ENCODE assay signal across 9 mouse cellular contexts in the genomic region with DNA sequence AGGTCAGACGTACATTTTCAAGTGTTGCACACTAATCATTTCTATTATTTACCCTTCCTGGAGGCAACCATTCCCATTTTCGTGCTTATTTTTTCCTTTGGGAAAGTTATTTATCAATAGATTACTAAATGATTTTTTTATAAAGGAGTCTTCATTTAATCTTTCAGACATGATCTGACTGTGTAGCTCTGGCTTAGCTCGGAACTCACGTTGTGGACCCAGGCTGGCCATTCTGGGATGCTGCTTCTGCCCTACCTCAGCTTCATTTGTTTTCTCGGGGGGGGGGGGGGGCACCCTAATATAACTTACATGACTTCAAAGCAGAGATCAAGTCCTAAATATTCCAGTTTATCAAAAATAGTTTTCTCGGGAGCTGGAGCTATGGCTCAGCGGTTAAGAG. TPM values are rescaled to one million over a fixed set of nuclear protein-coding genes. Genes with fewer than 3 reads are reported as not detected.
DNase-seq lines count a peak whose midpoint lies in the region; ATAC-seq and TF ChIP-seq lines count a peak whose summit lies in the region.
"Had no signal": no experiment of that assay in that cellular context is flagged by ENCODE, and none has a peak within 500 bp of the region (broad histone marks: within the 10 kb centered on the region; RNA-seq: fewer than 3 reads in every experiment).

No protein-coding gene starts in this region.

- H3K4me3 ChIP-seq in left cerebral cortex, adult 2 months = peak overlapping the region; percentile 98
- peak overlapping the region; percentile 95 for H3K4me3 ChIP-seq in embryonic facial prominence, embryonic 10.5 days
- peak overlapping the region; percentile 100 for H3K4me3 ChIP-seq in hindbrain, embryonic 15.5 days
- peak overlapping the region; percentile 97 for H3K4me3 ChIP-seq in midbrain, postnatal 0 days (ENCODE audit: low read depth, low read length)

- TF ChIP-seq CTCF in left cerebral cortex, adult 2 months (IDR thresholded peaks at IDR 0.05) = no peak
- TF ChIP-seq CTCF in midbrain, postnatal 0 days (IDR thresholded peaks at IDR 0.05) = no peak

- no peaks in the 10 kb centered on the region for H3K9me3 ChIP-seq in embryonic facial prominence, embryonic 10.5 days
- H3K9me3 ChIP-seq in hindbrain, embryonic 15.5 days = no peaks in the 10 kb centered on the region
- no peaks in the 10 kb centered on the region for H3K9me3 ChIP-seq in midbrain, postnatal 0 days (ENCODE audit: low read length)

- peak overlapping the region; percentile 81 for H3K27ac ChIP-seq in left cerebral cortex, adult 2 months
- peak overlapping the region; percentile 97 for H3K27ac ChIP-seq in embryonic facial prominence, embryonic 10.5 days (replicated peaks)
- peak overlapping the region; percentile 90 for H3K27ac ChIP-seq in hindbrain, embryonic 15.5 days (replicated peaks)
- H3K27ac ChIP-seq in midbrain, postnatal 0 days (ENCODE audit: low read depth, low read length) = peak overlapping the region; percentile 44; the same call in 1 of the 2 replicates

- intact Hi-C loops in left cerebral cortex, adult 2 months (cut with DNase I) = loop anchor here (5.0 kb wide), 2 partner anchors 143 to 158 kb away; a partner anchor contains a TSS
- intact Hi-C loops in left cerebral cortex, postnatal 14 days (cut with DNase I) = loop anchor here (5.0 to 10.0 kb wide), 3 partner anchors 83 to 641 kb away; a partner anchor contains a TSS

- DNase-seq in left cerebral cortex, adult 2 months (ENCODE audit: extremely low spot score in 1 of 2, low spot score in 2 of 2) = no peak
- no peak for DNase-seq in left cerebral cortex, postnatal 14 days (ENCODE audit: low spot score in 2 of 2)
- peak; percentile 34 for DNase-seq in embryonic facial prominence, embryonic 10.5 days (ENCODE audit: low spot score)
- DNase-seq in midbrain, postnatal 0 days (ENCODE audit: low spot score) = no peak
- no peak for DNase-seq in right cerebral cortex, postnatal 10 days (ENCODE audit: low spot score in 2 of 2)
- no peak for DNase-seq in Muller cell, postnatal 12 days (ENCODE audit: inconsistent ontology term)
- no peak for DNase-seq in right cerebral cortex, postnatal 4 days

- peaks cover 11% of the 10 kb centered on the region for H3K4me1 ChIP-seq in embryonic facial prominence, embryonic 10.5 days
- peaks cover 8% of the 10 kb centered on the region for H3K4me1 ChIP-seq in hindbrain, embryonic 15.5 days (replicated peaks)
- H3K4me1 ChIP-seq in midbrain, postnatal 0 days (ENCODE audit: insufficient read depth, low read length) = no peaks in the 10 kb centered on the region

- WGBS in embryonic facial prominence, embryonic 10.5 days = 14% methylated on average over 7 of the region's 7 CpGs
- WGBS in hindbrain, embryonic 15.5 days = 7% methylated on average over 7 of the region's 7 CpGs
- 9% methylated on average over 7 of the region's 7 CpGs for WGBS in midbrain, postnatal 0 days

- peak; percentile 57; the same call in 1 of the 2 replicates for ATAC-seq in hindbrain, embryonic 15.5 days (ENCODE audit: low FRiP score, low read depth)
- peak; percentile 61; the same call in 1 of the 2 replicates for ATAC-seq in midbrain, postnatal 0 days (ENCODE audit: low FRiP score)

- H3K4me2 ChIP-seq in hindbrain, embryonic 15.5 days = peak overlapping the region; percentile 88
- H3K4me2 ChIP-seq in midbrain, postnatal 0 days (ENCODE audit: low read depth, low read length, poor library complexity, severe bottlenecking) = peak overlapping the region; percentile 40

- H3K9ac ChIP-seq in hindbrain, embryonic 15.5 days = peak overlapping the region; percentile 31; the same call in 1 of the 2 replicates
- H3K9ac ChIP-seq in midbrain, postnatal 0 days (replicated peaks; ENCODE audit: low read length, poor library complexity, severe bottlenecking) = peak overlapping the region; percentile 83; the same call in 1 of the 2 replicates

- H3K27me3 ChIP-seq in embryonic facial prominence, embryonic 10.5 days (replicated peaks; ENCODE audit: low read depth, poor library complexity, severe bottlenecking) = no peaks in the 10 kb centered on the region
- no peaks in the 10 kb centered on the region for H3K27me3 ChIP-seq in hindbrain, embryonic 15.5 days
- H3K27me3 ChIP-seq in midbrain, postnatal 0 days (ENCODE audit: insufficient read depth, low read length) = no peaks in the 10 kb centered on the region

- peaks cover 35% of the 10 kb centered on the region for H3K36me3 ChIP-seq in embryonic facial prominence, embryonic 10.5 days (replicated peaks)
- peaks cover 30% of the 10 kb centered on the region for H3K36me3 ChIP-seq in hindbrain, embryonic 15.5 days
- H3K36me3 ChIP-seq in midbrain, postnatal 0 days (ENCODE audit: insufficient read depth, low read length) = peaks cover 22% of the 10 kb centered on the region

RNA-seq across cellular contexts. Expression of a gene that starts 0.5 kb away (rescaled TPM):
- total RNA-seq in left cerebral cortex, adult 2 months (2021) = 100 to 1,000 TPM; 146 to 157 TPM
- 100 to 1,000 TPM; 186 to 187 TPM for total RNA-seq in left cerebral cortex, postnatal 14 days (2021)
- 350 and 352 TPM in 2 replicates for polyA plus RNA-seq in embryonic facial prominence, embryonic 10.5 days (2016; fragmentation: Nextera tagmentation; extraction: Ambion mirVana)
- 237 and 245 TPM in 2 replicates for polyA plus RNA-seq in hindbrain, embryonic 15.5 days (2015; fragmentation: Nextera tagmentation; extraction: Ambion mirVana)
- 231 and 277 TPM in 2 replicates for total RNA-seq in midbrain, postnatal 0 days (2014; rRNA removed)
- polyA plus RNA-seq in midbrain, postnatal 0 days (2015; fragmentation: Nextera tagmentation; extraction: Ambion mirVana) = 208 and 213 TPM in 2 replicates

RNA-seq across cellular contexts. Expression of a gene that starts 18.9 kb away (rescaled TPM):
- not detected for total RNA-seq in left cerebral cortex, adult 2 months (2021)
- not detected for total RNA-seq in left cerebral cortex, postnatal 14 days (2021)
- 0.14 TPM in 1 of 2 replicates, not detected in the other for polyA plus RNA-seq in embryonic facial prominence, embryonic 10.5 days (2016; fragmentation: Nextera tagmentation; extraction: Ambion mirVana)
- not detected in 2 replicates for polyA plus RNA-seq in hindbrain, embryonic 15.5 days (2015; fragmentation: Nextera tagmentation; extraction: Ambion mirVana)
- total RNA-seq in midbrain, postnatal 0 days (2014; rRNA removed) = not detected in 2 replicates
- polyA plus RNA-seq in midbrain, postnatal 0 days (2015; fragmentation: Nextera tagmentation; extraction: Ambion mirVana) = not detected in 2 replicates
- total RNA-seq: hematopoietic stem cell, adult 5-6 weeks had no signal

Comparison
In these comparisons a context has a peak if more than half of its experiments do, and no peak if none do; other contexts are left out.
1. H3K27ac ChIP-seq: peak in every context shown above with its lines; median percentile 97 in embryonic facial prominence, embryonic 10.5 days; 90 in hindbrain, embryonic 15.5 days; 81 in left cerebral cortex, adult 2 months; 44 in midbrain, postnatal 0 days.